Mouse (Mus musculus) kidney, embryonic 16.5 days (tissue): ENCODE results near the gene 4921511C20Rik. TPM values are rescaled to one million over a fixed set of nuclear protein-coding genes. Genes with fewer than 3 reads are reported as not detected.

ENCODE experiments used
- ATAC-seq: fragments of 200-750 bp; cut with Nextera tagmentation; 2 replicates; pipeline ENCODE4 v1.8.0; 2017; ENCODE audit warnings: moderate TSS enrichment; ENCODE audit not compliant: low FRiP score, low TSS enrichment
- H3K27ac ChIP-seq: fragments of 300-500 bp; sonication (generic); 2 replicates; pipeline ENCODE4 v1.5.1; 2014; ENCODE audit warnings: low read length
- H3K27me3 ChIP-seq: fragments of 300-500 bp; sonication (generic); 2 replicates; pipeline ENCODE4 v1.6.1; 2014; ENCODE audit warnings: low read length, control low read depth, mixed read lengths; ENCODE audit not compliant: insufficient read depth
- H3K36me3 ChIP-seq: fragments of 300-500 bp; sonication (generic); 2 replicates; pipeline ENCODE4 v1.6.1; 2014; ENCODE audit warnings: low read length, control low read depth, mixed read lengths; ENCODE audit not compliant: insufficient read depth
- H3K4me1 ChIP-seq: fragments of 300-500 bp; sonication (generic); 2 replicates; pipeline ENCODE4 v1.6.1; 2014; ENCODE audit warnings: low read length, control low read depth, mixed read lengths; ENCODE audit not compliant: insufficient read depth
- H3K4me2 ChIP-seq: fragments of 300-500 bp; sonication (generic); replicated peaks from 2 replicates; pipeline ENCODE4 v1.6.1; 2014; ENCODE audit warnings: low read depth, low read length
- H3K4me3 ChIP-seq: fragments of 300-500 bp; sonication (generic); 2 replicates; pipeline ENCODE4 v1.5.1; 2014; ENCODE audit warnings: mild to moderate bottlenecking, low read length
- H3K9ac ChIP-seq: fragments of 300-500 bp; sonication (generic); replicated peaks from 2 replicates; pipeline ENCODE4 v1.6.1; 2014; ENCODE audit warnings: low read length
- H3K9me3 ChIP-seq: fragments of 300-500 bp; sonication (generic); 2 replicates; pipeline ENCODE4 v1.6.1; 2016; ENCODE audit warnings: low read length, control low read depth
- WGBS: fragments of 180-500 bp; shearing (Covaris S2); extraction: QIAGEN DNeasy Blood & Tissue Kit; methylation state at CpG from one replicate; pipeline ENCODE4 v1.1.7; 2014; 5-methylcytosine and 5-hydroxymethylcytosine counted together
- polyA plus RNA-seq: library from polyadenylated mRNA; unstranded; fragments of >200 nt; fragmentation: Nextera tagmentation; extraction: Ambion mirVana; gene quantifications from 2 replicates; pipeline ENCODE4 v1.2.1, GENCODE M21; 2015

Gene 4921511C20Rik
- polyA plus RNA-seq = not detected in 2 replicates

DNA sequence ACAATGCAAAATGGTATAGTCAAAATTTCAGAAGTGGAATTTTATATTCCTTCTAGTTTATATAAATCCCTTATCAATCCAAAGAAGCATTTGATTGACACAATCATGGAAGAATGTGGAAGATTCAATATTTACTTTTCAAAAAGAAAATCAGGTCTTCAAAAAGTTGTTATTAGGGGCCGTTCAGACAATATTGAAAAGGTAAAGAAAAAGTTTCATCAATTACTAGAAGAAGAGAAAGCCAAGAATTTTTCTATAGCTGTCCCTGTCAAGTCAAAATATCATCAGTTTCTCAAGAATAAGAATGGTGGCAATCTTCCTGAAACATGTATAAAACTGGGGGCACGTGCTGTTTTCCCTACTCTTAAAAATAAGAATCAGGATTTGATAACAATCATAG, at the start of gene 4921511C20Rik:
Gene 4921511C20Rik, plus strand, starts transcription at position 301 of the 400 bp plus-strand sequence.
- no peak within 1 kb of the TSS for H3K27ac ChIP-seq
- no peaks in the 10 kb centered on the region for H3K36me3 ChIP-seq
- no peak within 1 kb of the TSS for H3K9ac ChIP-seq
- H3K4me3 ChIP-seq = no peak within 1 kb of the TSS
- no peak for ATAC-seq
- no peak within 1 kb of the TSS for H3K4me2 ChIP-seq
- no peaks in the 10 kb centered on the region for H3K4me1 ChIP-seq
- no peaks in the 10 kb centered on the region for H3K9me3 ChIP-seq
- 77% methylated on average over 2 of the region's 2 CpGs for WGBS
- no peaks in the 10 kb centered on the region for H3K27me3 ChIP-seq
